Mouse (Mus musculus) layer of hippocampus, postnatal 25 days (tissue): ENCODE data around the gene Fam111a. TPM values are rescaled to one million over a fixed set of nuclear protein-coding genes. Genes with fewer than 3 reads are reported as not detected.
"Not testable (repeated sequence)": the region's sequence is repeated elsewhere in the genome, so short reads cannot be mapped to it uniquely, and the experiment has no call there.

Experiments
- DNase-seq, 2 experiments: peaks; one replicate each; pipeline ENCODE4 v3.0.0; 2022; ENCODE audit warnings: mixed read lengths in 2 of 2, low spot score in 1 of 2; ENCODE audit errors: extremely low spot score in 1 of 2
- total RNA-seq, 2 experiments: library from RNA; stranded (reverse); gene quantifications; 2 replicates each; pipeline ENCODE4 v1.2.3; 2021

The Fam111a gene
- 1 to 10 TPM; 1.3 to 2.0 TPM for total RNA-seq

DNA sequence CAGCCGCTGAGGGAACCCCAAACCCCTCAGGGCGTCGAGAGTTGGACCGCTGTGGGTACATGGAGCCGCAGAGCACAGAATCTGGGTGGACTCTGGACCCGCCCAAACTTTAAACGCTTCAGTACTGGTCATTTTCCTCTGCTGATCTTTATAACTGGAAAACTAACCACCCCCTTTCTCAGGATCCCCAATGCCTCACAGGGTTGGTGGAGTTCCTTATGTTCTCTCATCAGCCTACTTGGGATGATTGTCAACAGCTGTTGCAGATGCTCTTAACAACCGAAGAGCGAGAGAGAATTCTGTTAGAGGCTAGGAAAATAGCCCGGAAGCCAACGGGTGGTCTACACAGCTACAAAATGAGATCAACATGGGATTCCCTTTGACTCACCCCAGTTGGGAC, at the start of gene Fam111a:
Fam111a (plus strand) TSS at position 301 of the 400 bp plus-strand sequence.
- not testable (repeated sequence) for DNase-seq

GRCm38 (mm10) chr19:12496241-12496640, 49.3 kb upstream of the Fam111a start:
- DNase-seq = no peak

- no peak for DNase-seq
Observed at GRCm38 (mm10) chr19:12497909-12498308, 47.6 kb upstream of the Fam111a start.

DNA sequence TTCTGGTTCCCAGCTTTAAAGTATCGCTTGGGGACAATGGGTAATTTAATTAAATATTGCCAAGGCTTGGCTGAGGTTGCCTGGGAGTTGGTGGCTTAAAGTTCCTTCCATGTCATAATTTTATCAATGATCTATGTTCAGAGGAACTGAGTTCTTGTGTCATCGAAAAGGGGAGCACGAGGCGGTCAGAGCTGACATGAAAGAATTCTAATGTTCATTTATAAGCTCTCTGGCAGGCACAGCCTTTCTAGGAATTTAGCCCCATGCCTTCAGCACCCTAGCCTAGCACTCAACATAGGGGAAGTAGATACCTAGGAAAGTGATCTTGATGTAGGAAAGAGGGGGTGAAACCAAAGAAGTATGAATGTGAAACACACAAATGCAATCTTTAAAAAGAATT, 47.2 kb upstream of the Fam111a start:
- no peak for DNase-seq

GRCm38 (mm10) chr19:12498941-12499340, 46.6 kb upstream of the Fam111a start:
- DNase-seq = no peak

DNA sequence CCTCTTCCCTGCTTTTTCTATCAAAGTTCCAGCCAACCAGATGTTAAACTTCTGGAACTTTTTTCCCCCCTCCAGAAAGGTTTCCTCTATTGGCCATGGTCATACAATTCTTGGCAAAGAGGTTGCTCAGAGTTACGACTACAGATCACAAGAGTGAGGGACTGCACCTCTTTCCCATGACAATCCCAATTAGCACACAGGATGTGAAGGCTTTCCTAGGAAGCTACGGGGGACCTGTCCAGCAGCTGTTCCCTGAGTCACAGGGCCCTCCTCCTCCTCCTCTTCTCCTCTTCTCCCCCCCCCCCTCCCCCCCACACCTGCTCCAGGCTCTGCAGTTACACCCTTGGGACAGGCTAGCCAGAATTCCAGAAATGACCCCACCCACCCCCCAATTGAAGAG, 46.1 kb upstream of the Fam111a start:
- no peak for DNase-seq

DNA sequence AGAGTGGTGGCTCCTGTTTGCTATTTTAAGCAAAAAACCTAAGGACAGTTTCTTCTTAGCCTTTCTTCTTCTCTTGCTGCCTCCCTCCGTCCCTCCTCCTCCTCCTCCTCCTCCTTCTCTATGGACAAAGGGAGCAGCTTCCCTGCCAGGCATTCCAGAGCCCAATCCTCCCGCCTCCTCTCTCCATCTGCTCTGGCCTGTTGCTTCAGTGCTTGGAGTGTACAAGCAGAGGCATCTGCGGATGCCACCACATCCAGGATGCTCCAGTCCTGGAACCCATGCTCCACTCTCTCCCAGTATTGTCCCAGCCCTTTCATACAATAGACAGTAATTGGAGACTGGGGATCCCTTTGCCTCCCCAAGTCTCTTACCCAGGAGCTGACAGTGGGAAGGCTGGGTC, 45.4 kb upstream of the Fam111a start:
- DNase-seq = peak in 1 of 2 experiments; percentile 55

DNA sequence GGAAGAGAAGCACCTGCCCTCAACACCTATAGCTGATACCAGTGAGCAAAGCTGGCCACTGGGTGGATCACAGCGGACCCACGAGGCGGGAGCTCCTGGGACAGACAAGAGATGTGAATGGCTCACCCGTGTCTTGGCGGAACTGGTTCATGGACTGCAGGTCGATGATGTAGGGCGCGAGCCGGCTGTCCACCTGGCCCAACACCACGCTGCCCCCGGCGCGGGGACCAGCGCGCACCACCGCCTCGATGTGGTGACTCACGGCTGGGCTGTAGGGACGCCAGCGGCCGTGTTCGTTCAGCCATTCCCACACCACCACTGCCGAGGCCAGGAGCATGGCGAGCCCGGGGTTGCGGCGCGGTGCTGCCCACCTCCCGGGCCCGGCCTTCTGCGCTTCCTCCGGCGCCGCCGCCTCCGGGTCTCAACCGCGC, 44.6 kb upstream of the Fam111a start:
- DNase-seq = peak in 1 of 2 experiments; percentile 48

- DNase-seq = peak; percentile 89 to 96
Observed at GRCm38 (mm10) chr19:12501370-12502347, 43.9 kb upstream of the Fam111a start, which contains the start of gene Dtx4. Gene Dtx4 (minus strand): TSS chr19:12501454.

GRCm38 (mm10) chr19:12502756-12503155, 42.8 kb upstream of the Fam111a start:
- no peak for DNase-seq

- DNase-seq = no peak
Observed at GRCm38 (mm10) chr19:12514621-12515020, 30.9 kb upstream of the Fam111a start.

GRCm38 (mm10) chr19:12517671-12518540, 27.6 kb upstream of the Fam111a start:
- peak; percentile 44 to 53 for DNase-seq

DNA sequence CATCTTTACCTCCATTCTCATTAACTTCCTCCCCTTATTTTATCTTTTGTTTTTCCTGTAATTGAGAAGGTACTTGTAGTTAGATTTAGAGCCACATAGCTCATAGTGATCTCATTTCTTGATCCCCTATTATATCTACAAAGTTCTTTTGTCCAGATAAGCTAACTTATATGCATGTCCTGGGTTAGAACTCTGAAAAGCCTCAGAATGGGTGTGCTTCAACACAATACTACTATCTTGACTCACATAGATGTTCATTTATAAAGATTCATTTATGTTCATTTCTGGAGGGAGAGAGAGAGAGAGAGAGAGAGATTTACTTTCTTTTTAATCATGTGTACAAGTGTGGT, 27.0 kb upstream of the Fam111a start:
- no peak for DNase-seq

GRCm38 (mm10) chr19:12523377-12523776, 22.2 kb upstream of the Fam111a start:
- no peak for DNase-seq

DNA sequence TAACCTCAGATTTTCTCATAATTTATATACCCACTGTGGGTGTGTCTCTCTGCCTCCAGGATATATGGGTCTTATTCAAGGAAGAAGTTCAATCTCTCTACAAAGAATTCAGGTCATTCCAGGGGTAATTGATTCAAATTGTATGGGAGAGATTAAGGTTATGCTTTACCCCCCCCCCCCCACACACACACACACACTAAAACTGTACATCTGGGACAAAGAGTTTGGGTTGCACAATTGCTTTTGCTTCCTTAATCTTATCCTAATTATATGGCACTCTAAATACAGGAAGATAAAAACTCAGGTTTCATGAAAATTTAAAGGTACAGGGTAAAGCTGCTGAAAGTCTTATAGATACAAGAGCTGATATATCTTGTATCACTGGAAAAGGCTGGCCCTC, 8.4 kb upstream of the Fam111a start:
- DNase-seq = no peak

DNA sequence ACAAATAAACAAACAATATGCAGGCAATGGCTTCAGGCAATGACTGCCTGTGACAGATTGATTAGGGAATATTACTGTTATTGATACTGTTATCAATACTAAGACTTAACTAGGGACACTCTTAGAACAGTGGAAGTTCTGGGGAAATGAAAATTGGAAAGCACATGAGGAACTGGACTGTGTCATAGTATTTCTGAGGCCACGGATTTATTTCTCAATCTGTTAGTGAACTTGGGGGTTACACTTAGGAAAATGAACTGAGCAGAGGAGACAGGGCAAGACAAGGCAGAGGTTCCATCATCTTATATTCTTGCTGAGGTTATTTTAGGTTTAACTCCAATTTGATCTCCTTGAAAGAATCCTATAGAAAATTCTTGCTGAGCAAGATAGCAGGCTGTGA, 5.6 kb upstream of the Fam111a start:
- DNase-seq = no peak

DNA sequence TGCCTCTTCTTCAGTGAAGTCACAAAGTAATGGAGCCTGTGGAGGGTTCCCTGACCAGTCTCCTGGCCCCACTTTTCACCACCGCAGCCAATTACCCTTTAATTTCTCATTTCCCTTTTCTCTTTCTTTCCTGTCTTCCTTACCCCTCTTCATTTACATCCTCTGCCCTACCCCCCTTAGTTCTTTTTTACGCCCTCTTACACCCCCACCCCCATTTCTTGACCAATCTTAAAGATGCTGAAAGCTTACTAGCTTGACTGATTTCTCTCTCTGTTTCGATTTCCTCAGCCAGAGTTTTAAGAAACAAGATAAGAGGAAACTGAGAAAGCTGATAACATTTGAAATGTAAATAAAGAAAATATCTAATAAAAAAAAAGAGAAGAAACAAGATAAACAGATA, 4.8 kb upstream of the Fam111a start:
- DNase-seq = no peak

GRCm38 (mm10) chr19:12541644-12542043, 3.9 kb upstream of the Fam111a start:
- DNase-seq = no peak

- peak in 1 of 2 experiments; percentile 6 for DNase-seq
Observed at GRCm38 (mm10) chr19:12549166-12549565, 3.6 kb downstream of the Fam111a start.

- no peak for DNase-seq
Observed at GRCm38 (mm10) chr19:12550005-12550942, 4.7 kb downstream of the Fam111a start.
